ENCODE assay signal across 17 mouse cellular contexts in genomic region chr11:103647921-103648620, GRCm38 (mm10). TPM values are rescaled to one million over a fixed set of nuclear protein-coding genes. Genes with fewer than 3 reads are reported as not detected.
DNase-seq lines count a peak whose midpoint lies in the region; TF ChIP-seq lines count a peak whose summit lies in the region.
"Had no signal": no experiment of that assay in that cellular context is flagged by ENCODE, and none has a peak within 500 bp of the region (broad histone marks: within the 10 kb centered on the region; RNA-seq: fewer than 3 reads in every experiment).

No protein-coding gene starts in this region.

- peak overlapping the region; percentile 95; the same call in 1 of the 2 replicates for H3K27ac ChIP-seq in layer of hippocampus, adult 2 months
- H3K27ac ChIP-seq: embryonic facial prominence, embryonic 12.5 days; hindbrain, embryonic 14.5 days; limb, embryonic 15.5 days; stomach, embryonic 15.5 days had no signal

- no peak overlapping the region for H3K4me3 ChIP-seq in layer of hippocampus, adult 2 months
- H3K4me3 ChIP-seq: embryonic facial prominence, embryonic 12.5 days; limb, embryonic 15.5 days; stomach, embryonic 15.5 days had no signal

- TF ChIP-seq CTCF in layer of hippocampus, adult 2 months (conservative IDR thresholded peaks at IDR 0.05), result no peak

- DNase-seq in layer of hippocampus, adult 2 months (ENCODE audit: low spot score in 2 of 2), result peak in 1 of 2 experiments; percentile 9
- no peak for DNase-seq in layer of hippocampus, adult 18-20 months (ENCODE audit: low spot score in 2 of 2)
- peak; percentile 52 for DNase-seq in R1 (ENCODE audit: low read depth, low spot score)
- peak; percentile 46 for DNase-seq in embryo, embryonic 10 days (ENCODE audit: low spot score)
- peak; percentile 47 for DNase-seq in lung, postnatal 10 days
- DNase-seq in adrenal gland, postnatal 10 days, result no peak
- no peak for DNase-seq in frontal cortex, postnatal 36 days (ENCODE audit: low spot score in 2 of 2)
- DNase-seq in layer of hippocampus, adult 9-10 months (ENCODE audit: low spot score), result no peak
- DNase-seq: adrenal gland, adult 2 months; cerebellum, adult 9-10 months; gastrocnemius, postnatal 14 days; kidney, adult 9 months; thymus, postnatal 4 days had no signal

RNA-seq across cellular contexts. Expression of gene Rprml, which starts 1.3 kb away (rescaled TPM):
- 100 to 1,000 TPM; 102 to 117 TPM for total RNA-seq in layer of hippocampus, adult 2 months (2021)
- 100 to 1,000 TPM; 109 to 113 TPM for total RNA-seq in layer of hippocampus, adult 18-20 months (2021)
- under 1 TPM in 1 of 2 experiments, not detected in 1; 0.45 TPM for total RNA-seq in adrenal gland, postnatal 10 days (2021)
- total RNA-seq: gastrocnemius, postnatal 14 days had no signal

RNA-seq across cellular contexts. Expression of gene Lyzl6, which starts 9.4 kb away (rescaled TPM):
- total RNA-seq in layer of hippocampus, adult 2 months (2021), result not detected
- not detected for total RNA-seq in layer of hippocampus, adult 18-20 months (2021)
- total RNA-seq in adrenal gland, postnatal 10 days (2021), result not detected
- total RNA-seq: adrenal gland, adult 2 months; gastrocnemius, postnatal 14 days had no signal

RNA-seq across cellular contexts. Expression of gene Gm884, which starts 27.1 kb away (rescaled TPM):
- not detected for total RNA-seq in layer of hippocampus, adult 2 months (2021)
- not detected for total RNA-seq in layer of hippocampus, adult 18-20 months (2021)
- total RNA-seq in adrenal gland, postnatal 10 days (2021), result not detected
- total RNA-seq: adrenal gland, adult 2 months; gastrocnemius, postnatal 14 days had no signal

RNA-seq across cellular contexts. Expression of gene Gosr2, which starts 49.6 kb away (rescaled TPM):
- total RNA-seq in layer of hippocampus, adult 2 months (2021), result 10 to 100 TPM; 62.5 to 66.1 TPM
- total RNA-seq in layer of hippocampus, adult 18-20 months (2021), result 10 to 100 TPM; 67.2 to 67.8 TPM
- 10 to 100 TPM; 64.3 to 72.7 TPM for total RNA-seq in adrenal gland, postnatal 10 days (2021)

Comparison
In these comparisons a context has a peak if more than half of its experiments do, and no peak if none do; other contexts are left out.
1. DNase-seq: peak in R1 (single experiment), embryo, embryonic 10 days (single experiment) and lung, postnatal 10 days (single experiment); none in layer of hippocampus, adult 18-20 months (0 of 2), adrenal gland, postnatal 10 days (single experiment), frontal cortex, postnatal 36 days (0 of 2) and layer of hippocampus, adult 9-10 months (single experiment).
2. RNA of gene Rprml, which starts 1.3 kb away (total RNA-seq): 102 to 117 TPM in layer of hippocampus, adult 2 months and 109 to 113 TPM in layer of hippocampus, adult 18-20 months; 0.45 TPM in adrenal gland, postnatal 10 days; every median in the first group is over 10 times any median in the second.